Mouse (Mus musculus) duodenum, adult 2 months (tissue): Measurements from ENCODE around the gene Psmg3. TPM values are rescaled to one million over a fixed set of nuclear protein-coding genes. Genes with fewer than 3 reads are reported as not detected.

ENCODE experiments used
- polyA plus RNA-seq: library from polyadenylated mRNA; depleted of rRNA; stranded (reverse); fragments of >200 nt; gene quantifications from 2 replicates; pipeline ENCODE4 v1.2.3, GENCODE M21; 2012; ENCODE audit warnings: low replicate concordance; rRNA removed

Psmg3 gene
- polyA plus RNA-seq: 20.9 and 21.7 TPM in 2 replicates

GRCm38 (mm10) chr5:139826357-139827055 is at the start of gene Psmg3, which contains the start of gene Gm26938:
Psmg3 (minus strand) TSS chr5:139826885.
Gm26938 (minus strand) TSS chr5:139826407.

GRCm38 (mm10) chr5:139819538-139820181 is 7.0 kb downstream of the Psmg3 start, which contains the start of gene Tmem184a:
Tmem184a (minus strand) TSS chr5:139819917.

DNA sequence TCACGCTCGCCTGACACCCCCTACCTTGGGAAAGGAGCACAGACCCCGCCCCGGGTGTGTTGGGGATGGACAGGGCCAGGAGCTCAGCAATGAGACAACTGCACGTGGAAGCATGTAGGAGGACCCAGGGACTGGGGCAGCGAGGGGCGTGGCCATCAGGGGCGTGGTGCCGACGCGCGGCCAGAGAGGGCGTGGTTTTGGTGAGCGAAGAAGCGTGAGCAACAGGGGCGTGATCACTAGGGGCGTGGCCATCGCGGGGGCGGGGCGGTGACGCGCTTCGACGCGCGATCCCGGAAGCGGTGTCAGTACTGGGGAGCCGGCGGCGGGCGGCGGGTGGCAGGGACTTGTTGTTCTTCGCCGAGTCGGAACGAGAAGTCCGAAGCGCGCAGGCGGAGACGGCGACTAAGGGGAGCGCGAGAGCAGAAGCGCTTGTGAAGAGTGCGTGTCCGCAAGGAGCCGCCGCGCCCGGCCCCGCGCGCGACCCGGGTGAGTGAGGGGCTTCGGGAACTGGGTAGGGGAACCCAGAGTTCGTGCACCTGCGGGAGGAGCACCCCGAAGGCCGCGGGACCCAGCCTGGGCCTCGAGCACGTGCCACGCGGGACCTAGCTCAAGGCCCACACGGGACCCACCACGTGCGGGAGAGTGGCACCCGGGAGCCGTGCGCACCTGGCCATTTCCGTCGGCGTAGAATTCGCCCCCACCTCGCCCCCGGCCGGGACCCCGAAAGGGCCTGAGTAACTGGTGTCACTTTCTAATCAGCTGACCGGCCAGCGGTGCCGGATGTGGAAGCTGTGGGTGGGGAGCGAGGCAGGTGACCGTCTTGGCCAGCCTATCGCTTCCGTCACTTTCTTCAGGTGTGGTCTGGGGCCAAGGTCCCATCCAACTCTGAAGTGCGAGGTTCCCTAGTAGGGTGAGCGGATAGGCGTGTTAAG is 35.2 kb downstream of the Psmg3 start, which contains the start of gene Mafk:
Mafk (plus strand) TSS at position 287 of the 932 bp plus-strand sequence.

DNA sequence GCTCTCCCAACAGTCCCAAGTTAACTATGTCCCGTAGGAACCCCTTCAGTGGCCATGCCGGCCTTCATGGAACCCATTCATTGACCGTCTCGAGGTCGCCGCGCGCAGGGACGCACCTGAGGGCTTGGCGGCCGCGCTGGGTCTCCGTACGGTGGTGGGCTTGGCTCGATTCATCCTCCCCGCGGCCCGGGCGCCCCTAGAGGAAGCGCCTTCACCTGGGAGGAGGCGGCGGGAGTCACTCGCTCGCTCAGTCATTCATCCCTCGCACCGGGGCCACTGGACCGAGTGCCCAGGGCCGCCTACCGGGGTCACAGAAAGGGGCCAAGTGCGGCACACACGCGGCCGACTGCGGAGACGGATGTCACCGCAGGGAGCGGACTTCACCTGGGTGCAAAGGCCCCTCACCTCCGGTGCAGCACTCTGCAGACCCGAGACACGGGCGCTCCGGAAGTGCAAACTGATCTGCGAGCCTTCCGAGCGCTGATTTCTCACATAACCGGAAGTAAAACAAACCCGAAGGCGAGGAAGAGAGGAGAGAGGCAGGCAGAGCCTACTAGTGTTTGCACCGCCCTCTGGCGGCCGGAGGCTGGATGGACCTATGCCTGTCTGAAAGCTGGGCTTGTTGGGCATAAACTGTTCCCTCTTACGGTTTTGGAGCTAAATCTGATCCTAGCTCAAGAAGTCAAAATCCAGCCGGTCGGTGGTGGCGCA is 51.3 kb downstream of the Psmg3 start, which contains the start of gene Ints1:
Ints1 (minus strand) TSS at position 459 of the 711 bp plus-strand sequence.

Other genes with a start within 250 kb of the Psmg3 start
- gene Micall2, start 90.5 kb downstream of the Psmg3 start, polyA plus RNA-seq: 11.4 and 15.2 TPM in 2 replicates
- 74.2 and 81.0 TPM in 2 replicates for gene Ints1, start 51.2 kb downstream of the Psmg3 start, polyA plus RNA-seq
- 29.6 and 42.8 TPM in 2 replicates for gene Mafk, start 35.4 kb downstream of the Psmg3 start, polyA plus RNA-seq
- 228 and 455 TPM in 2 replicates for gene Tmem184a, start 7.0 kb downstream of the Psmg3 start, polyA plus RNA-seq
- 1.6 TPM in 1 of 2 replicates, not detected in the other for gene Gm26938, start 478 bp downstream of the Psmg3 start, polyA plus RNA-seq
- 0.24 and 0.36 TPM in 2 replicates for gene Elfn1, start 81.1 kb upstream of the Psmg3 start, polyA plus RNA-seq